Mouse (Mus musculus) lung, postnatal 25 days (tissue): ENCODE results near the gene Srpk2.
A peak's percentile ranks its signal among the peaks of the same experiment; 100 is the strongest.
"Not testable (repeated sequence)": the region's sequence is repeated elsewhere in the genome, so short reads cannot be mapped to it uniquely, and the experiment has no call there.

Experiments
- DNase-seq: peaks from one replicate; pipeline ENCODE4 v3.0.0; 2022; ENCODE audit warnings: low spot score

The Srpk2 gene

DNA sequence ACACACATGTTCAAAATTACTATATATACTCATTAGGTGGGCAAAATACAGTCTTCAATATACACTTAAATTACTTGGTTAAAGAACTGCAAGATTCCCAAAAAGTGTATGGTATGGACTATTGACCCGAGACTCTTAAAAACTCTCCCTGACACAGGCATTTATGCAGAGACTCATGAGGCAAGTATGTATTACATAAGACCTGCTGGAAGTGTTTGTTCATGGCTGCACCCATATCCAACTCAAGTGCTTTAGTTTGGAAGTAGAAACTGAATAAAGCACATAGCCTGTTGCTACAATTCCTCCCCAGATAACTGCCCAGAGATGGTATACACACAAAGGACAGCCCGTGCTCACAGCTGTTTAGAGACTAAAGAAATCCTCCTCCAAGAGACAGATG is 123.2 kb downstream of the Srpk2 start:
- peak; percentile 49 for DNase-seq

DNA sequence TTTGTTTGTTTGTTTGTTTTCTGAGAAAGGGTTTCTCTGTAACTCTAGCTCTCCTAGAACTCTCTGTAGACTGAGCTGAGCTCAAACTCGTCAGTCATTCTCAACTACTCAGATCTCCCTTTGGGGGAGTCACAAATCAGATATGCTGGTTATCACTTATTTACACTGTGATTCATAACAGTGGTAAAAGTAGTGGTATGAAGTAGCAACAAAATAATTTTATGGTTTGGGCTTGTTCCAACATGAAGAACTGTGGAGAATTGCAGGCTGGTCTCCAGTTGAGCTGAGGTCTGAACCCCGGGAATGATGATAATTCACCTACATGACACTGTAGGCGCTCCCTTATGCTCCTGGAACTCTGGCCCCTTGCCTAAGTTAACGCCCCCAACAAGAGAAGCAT is 124.2 kb downstream of the Srpk2 start:
- no peak for DNase-seq

DNA sequence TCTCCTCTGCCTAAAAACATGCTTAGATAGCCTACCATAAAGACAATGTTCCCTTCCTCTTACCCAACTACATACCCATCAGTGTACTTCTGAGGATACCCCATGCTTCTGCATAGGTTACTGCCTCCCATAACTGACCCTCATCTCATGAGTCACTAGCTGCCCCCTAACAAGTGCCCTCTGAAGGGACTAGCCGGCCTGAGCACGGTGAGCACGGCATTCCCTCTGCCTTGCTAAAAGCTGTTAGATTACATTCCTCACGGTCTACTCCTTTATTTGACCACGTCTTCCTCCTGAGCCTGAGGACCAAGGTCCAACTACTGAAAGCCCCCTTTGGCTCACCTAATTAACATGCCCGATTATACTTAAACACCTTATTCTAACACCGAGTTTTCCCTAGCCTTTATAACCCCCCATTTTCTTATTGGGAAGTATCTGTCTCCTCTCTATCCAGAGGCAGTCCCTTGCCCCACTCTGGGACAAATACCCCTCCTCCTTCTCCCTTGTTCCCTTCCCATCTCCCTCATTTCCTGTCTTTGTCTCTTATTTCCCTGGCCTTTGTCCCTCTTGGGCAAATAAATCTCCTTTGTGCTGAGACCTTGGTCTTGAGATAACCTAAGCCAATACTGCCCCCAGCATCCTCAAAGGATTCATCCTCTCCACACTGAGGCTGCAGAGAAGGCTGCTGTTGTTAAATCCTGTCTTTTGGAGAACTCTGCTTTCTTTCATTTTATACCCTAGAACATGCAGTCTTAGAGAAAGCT is 128.2 kb downstream of the Srpk2 start:
- no peak for DNase-seq

DNA sequence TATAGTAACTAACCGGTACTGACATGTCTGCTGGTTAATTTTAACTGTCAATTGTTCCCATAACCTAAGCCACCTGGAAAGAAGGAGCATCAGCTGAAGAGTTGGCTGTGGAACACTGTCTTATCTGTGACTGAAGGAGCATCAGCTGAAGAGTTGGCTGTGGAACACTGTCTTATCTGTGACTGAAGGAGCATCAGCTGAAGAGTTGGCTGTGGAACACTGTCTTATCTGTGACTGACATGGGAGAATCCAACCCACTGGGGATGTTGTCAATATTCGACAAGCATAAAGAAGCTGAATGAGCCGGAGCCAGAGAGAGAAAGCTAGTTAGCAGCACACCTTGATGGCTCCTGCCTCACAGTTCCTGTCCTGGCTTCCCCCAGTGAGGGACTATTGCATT is 131.1 kb downstream of the Srpk2 start:
- DNase-seq, result not testable (repeated sequence)

DNA sequence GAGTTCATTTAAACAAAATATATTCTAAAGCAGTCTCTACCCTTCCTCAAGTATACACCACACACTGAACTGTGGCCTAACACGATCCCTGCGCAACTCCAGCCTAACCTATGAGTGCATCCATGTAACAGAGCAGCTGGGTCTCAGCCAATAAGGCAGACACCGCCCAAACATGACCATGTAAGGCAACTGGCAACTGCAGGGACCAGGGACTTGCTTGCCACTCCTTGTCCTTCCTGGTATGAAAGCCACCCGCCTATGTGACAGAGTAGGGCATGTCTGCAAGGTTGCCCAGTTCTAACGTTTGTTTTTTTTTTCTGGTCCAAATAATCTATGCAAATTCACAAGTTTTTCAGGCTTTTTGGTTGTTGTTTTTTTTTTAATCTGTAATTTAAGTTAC is 132.7 kb downstream of the Srpk2 start:
- DNase-seq, result peak; percentile 51

DNA sequence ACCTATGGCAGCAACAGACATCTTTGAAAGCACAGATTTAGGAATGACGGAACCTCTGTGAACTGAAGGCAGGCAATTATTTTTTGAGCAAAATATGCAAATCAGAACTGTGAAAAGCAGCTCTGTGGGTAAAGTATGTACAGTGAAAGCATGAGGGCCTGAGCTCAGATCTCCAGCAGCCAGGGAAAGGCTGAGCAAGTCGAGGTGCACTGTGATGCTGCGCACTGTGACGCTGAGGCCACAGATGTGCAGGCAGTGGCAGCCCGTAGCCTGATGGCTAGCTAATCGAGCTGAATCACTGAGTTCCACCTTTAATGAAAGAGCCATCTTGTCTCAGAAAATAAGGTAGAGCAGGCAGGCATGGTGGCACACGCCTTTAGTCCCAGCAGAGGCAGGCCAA is 148.7 kb downstream of the Srpk2 start:
- DNase-seq, result no peak

DNA sequence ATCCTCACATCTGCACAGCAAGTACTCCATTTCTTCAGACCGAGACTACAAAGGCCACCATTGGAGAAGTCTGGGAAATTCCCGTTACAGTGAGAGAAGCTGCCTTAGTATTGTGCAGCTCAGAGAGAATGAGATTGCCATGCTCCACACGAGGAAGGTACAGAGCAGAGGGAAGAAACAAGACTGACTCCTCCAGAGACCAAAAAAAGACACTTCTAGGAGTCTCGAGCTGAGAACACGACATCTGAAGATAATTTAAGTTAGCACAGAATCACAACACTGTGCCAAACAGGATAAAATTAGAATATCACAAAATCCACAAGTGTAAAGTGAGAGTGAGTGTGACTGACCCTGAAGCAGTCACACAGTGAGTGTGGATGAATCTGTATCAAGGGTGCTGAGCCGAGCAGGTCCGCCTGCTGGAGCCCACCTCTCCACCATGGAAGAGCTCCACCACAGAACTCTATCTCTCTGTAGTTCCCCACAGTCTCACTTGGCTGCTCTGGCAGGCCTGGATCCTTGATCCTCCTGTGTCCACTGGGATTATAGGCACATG is 152.8 kb downstream of the Srpk2 start:
- no peak for DNase-seq

DNA sequence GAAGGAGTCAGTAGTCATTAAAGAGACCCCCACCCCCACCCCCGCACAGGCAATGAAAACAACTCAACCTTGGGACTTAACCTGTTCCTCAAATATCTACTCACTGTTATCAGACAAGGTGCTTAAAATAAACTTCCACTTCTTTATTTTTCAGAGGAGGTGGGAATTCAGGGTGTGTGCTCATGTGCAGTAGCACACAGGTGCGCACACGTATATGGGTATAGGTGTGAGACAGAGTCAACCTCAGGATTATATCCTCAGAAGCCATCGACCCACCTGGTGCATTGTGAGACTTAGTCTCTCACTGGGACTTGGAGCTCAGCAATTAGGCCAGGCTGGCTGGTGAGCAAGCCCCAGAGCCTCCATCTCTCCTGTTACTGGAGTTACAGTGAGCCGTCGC is 153.3 kb downstream of the Srpk2 start:
- DNase-seq, result no peak

DNA sequence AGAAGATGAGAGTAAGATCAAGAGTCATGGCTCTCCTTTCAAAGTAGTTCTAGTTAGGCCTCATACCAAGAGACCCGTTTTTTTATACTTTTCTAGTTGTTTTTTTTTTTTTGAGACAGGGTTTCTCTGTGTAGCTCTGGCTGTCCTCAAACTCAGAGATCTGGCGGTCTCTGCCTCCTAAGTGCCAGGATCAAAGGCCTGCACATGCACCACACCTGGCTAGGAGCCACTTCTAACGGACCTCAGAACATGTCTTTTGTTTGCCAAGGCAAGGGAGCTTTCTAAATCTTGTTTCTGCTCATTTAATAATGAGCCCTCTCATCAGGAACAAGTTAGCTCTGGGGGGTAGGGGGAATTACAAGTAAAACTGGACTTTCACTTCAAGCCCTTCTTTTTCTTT is 159.8 kb downstream of the Srpk2 start:
- DNase-seq, result no peak

DNA sequence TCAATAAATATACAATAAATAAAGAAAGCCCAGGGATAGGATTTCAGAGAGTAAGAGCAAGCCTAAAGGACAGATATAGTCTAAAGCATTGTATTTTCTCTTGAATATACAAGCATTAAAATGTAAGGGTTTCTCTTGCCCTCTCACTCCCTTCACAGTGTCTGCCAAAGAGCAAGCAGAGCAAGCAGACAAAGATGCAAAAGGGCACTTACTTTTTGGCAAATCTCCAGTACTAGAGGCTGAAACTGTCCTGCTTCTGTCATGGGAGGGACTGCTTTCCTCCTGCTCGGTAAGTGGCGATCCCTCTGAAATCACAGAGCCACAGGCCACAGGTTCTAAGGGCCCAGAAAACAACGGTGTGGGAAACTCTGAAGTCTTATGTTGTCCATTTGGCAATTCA is 160.5 kb downstream of the Srpk2 start:
- no peak for DNase-seq

DNA sequence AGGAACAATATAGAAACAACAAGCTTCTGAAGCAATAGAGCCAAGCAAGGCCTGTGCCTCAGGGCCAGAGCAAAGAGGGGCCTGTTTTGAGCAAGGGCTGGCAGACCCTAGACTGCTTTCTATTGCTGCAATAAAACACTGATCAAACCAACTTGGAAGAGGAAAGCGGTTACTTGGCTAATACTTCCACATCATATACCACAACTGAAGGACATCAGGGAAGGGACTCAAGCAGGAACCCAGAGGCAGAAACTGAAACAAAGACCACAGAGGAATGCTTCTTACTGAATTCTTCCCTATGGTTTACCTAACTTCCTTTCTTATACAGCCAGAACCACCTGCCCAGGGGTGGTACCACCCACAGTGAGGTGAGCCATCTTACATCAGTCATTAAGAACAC is 162.8 kb downstream of the Srpk2 start:
- DNase-seq, result no peak

DNA sequence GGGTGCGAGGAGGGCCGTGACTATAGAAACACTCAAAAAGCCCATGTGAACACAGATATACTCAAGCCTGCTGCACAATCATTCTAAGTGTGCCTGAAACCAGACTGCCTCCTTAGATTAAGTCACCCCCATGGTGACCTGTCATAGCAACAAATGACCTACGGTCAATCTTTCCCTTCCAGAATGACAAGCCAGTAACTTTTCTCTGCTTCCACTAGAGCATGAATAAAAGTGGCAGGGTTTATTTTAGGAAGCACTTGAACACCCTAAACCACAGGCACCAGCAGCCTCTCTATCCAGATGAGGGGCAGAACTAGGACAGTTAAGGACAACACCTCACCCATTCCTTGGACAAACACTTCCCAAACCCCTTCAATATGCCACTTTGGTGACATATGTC is 164.7 kb downstream of the Srpk2 start:
- DNase-seq, result no peak

DNA sequence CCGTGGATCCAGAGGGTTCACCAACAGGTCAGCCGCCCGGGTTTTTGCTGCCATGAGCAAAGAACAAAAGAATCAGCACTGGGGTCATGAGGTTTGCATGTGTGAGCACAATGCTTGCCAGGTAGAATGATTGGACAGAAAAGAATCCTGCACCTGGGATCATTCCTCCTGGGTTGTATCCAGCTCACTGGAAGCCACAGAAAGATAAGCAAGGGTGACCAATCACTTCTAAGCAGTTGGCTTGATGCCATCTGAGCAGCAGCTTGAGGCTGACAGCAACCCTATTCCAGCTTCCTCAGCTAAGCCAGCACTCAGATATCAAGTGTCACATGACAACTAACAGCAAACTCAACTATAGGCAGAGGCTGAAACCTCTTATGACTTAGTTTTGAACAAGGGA is 165.7 kb downstream of the Srpk2 start:
- peak; percentile 18 for DNase-seq

DNA sequence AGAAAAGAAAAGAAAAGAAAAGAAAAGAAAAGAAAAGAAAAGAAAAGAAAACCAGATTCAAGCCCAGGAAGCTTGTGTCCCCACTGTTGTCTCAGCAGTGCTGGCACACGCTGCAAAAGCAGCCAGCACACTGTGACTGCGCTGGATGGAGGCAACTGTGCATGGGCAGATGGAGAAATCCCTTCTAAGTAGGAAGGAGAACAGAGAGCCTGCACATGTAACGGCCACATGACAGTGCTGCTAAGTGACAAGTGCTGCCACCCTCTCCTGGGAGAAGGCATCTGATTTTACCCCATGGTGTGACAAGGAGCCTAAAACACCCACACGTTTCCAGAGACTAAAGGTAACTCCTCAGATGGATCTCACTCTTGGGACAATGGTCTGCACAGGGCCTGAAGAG is 166.6 kb downstream of the Srpk2 start:
- no peak for DNase-seq

DNA sequence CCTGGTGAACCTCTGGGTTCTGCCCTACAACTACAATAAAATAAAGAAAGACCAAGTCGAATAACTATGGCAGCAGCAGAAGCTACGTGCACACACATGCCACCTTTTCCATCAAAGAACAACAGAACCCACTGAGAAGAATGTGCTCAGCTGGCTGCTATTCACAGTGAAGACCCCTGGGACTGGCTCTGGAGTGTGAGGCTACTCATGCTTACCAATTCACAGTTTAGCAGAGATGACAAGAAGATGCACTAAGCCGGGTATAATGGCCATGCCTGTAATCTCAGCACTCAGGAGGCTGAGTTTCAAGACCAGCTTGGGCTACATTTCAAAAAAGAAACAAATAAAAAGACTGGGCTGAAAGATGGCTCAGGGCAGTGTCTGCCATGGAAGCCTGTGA is 167.5 kb downstream of the Srpk2 start:
- no peak for DNase-seq

DNA sequence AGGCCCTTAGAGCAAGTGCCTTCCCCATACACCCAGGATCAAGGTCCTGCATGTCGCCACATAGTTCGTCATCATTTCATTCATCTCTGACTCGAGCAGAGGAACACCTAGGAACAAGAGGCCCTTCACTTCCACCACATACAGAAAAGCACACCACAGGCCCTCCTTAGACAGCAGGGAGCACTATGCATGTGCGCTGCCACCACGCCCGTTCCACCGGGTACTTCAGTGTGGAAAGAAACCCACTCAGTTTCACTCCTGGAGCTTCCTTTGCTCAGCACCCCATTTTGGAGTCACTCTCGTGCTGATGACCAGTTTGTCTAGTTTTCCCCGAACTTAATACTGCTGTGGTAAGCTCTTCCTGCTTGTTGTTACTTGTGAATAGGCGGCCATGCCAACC is 169.4 kb downstream of the Srpk2 start:
- DNase-seq, result no peak

DNA sequence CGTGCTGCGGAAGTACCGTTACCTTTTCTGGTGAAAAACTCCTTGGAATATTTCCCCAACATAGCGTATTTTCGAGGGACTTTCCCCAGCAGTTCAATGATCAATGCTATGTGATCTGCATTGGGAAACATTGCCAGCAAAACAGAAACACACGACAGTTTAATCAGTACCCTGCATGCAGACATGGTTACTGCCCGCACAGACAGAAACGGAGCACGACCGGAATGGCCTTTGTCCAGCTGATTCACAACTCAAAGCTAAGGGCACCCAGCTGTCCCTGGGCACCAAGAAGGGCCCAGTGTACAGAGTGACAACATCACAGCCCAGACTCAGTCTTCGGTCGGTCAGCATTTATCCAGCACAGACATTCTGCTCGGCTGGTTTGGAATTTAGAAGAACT is 170.9 kb downstream of the Srpk2 start:
- DNase-seq, result no peak

DNA sequence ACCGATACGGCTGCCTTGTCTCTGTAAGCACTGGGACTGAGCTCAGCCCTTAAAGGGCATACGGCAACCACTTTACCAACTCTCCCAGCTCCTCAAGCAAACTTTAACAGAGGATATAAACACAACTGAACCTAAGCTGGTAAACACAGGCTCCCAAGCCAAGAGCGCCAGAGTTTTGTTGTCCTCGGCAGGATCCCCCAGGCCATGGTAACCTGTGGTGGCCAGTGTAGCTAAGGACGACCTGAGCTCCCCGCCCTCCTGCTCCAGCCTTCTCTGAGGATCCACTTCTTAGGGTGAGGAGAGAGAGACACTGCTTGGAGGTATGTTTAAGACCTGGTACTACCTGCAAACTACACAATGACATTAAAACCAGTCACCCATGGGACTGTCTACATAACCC is 171.9 kb downstream of the Srpk2 start:
- DNase-seq, result no peak

DNA sequence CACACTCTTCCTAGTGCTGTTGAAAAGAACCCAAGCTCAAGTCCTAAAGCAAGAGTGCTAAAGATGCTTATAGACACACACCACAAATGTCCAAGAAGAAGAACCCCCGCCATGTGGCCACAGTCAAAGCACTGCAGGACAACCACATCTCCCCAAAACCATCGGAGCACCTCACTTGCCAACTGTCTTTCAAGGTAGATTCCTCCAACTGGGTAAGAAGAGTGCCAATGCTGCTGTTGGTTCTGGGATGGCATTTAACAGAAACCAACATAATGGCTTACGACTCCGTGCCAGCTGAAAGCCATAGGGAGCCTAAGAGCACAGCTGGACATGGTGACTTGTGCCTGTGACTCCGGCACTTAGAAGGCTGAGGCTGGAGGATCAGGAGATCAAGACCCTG is 173.0 kb downstream of the Srpk2 start:
- DNase-seq, result no peak

DNA sequence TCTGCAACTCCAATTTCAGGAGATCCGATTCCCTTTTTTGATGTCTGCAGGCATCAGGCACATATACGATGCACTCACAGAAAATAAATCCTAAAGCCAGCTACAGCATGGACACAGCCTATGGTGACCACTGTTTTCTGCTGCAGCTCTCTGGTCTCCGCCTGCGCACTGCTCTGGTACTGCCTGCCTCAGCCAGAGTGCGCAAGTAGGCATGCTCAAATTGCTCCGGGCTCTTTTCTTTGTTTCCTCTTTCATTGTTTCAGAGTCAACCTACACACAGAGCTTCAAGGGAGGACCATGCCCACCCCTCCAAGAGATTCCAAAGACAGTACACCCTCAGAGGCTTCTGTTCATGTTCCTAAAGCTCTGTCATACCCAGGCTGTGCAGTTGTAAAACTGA is 175.8 kb downstream of the Srpk2 start:
- no peak for DNase-seq

DNA sequence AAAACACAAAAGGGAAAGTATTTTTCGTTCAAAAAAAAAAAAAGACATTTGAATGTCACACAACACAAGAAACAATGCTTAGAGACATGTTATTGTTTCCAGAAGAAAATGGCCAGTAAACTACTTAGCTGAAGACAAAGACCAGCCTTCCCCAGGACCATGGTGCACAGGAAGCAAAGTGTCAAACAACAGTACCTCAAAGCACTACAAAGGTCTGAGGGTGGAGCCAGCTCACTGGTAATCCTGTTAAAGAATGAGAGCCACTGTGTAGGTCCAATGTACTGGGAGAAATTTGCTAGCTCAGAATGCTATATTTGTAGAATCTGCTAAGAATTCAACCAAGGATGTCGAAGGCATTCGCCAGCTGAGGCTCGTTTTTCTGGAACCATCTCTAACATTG is 177.2 kb downstream of the Srpk2 start:
- DNase-seq, result no peak

DNA sequence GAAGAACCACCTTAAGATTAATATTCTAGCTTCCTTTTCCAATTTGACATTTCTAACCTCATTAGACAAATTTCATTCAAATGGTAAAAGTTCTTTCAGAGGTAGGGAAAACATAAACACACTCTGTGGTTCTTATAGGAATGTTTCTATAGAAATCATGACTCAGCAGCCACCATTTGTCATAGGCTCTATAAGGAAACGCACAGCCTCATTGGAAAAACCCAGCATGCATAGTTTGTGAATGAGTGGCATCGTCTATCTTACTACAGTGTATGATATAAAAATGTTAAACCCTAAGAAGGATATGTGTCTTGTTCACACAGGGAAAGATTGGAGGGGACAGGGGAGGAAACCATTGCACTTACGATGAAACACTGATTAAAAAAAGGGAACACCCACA is 178.8 kb downstream of the Srpk2 start:
- DNase-seq, result no peak

DNA sequence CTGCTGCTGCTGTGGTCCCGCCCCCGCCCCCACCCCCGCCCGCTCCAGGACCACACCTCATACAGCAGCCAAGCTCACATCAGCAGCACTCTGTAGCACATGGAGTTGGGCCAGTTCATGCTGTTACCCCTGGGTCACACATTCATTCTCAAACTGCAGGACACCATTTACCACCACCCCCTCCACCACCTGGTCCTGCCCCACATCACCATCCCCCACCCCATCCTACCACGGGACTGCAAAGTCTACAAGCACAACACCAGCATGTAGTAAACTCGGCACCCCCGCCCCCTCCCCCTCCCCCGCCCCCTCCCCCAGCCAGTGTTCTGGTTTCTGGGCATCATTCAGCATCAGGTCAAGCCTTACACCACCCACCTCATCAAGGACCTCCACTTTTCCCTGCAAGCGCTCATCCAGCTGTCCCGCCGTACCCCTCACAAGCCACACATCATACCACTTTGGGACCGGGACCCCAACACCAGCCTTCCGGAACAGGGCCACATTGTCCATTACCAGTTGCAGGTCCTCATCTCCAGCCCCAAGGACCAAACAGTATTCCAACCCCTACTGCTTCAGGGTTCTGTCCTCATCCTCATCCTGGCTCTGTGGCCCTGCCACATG is 182.0 kb downstream of the Srpk2 start:
- no peak for DNase-seq
